Mouse (Mus musculus) kidney, adult 2 months (tissue): ENCODE measurements around the gene Apoh. TPM values are rescaled to one million over a fixed set of nuclear protein-coding genes. Genes with fewer than 3 reads are reported as not detected.
A peak's percentile ranks its signal among the peaks of the same experiment; 100 is the strongest.

Experiments
- DNase-seq: peaks from one replicate; pipeline ENCODE4 v3.0.0; 2021
- H3K27ac ChIP-seq: fragments of 200-500 bp; 2 replicates; pipeline ENCODE4 v1.5.1; 2012; ENCODE audit warnings: low read depth, low read length, control low read depth, inconsistent platforms; ENCODE audit not compliant: insufficient read depth
- H3K27me3 ChIP-seq: fragments of 200-500 bp; replicated peaks from 2 replicates; pipeline ENCODE4 v1.6.1; 2012; ENCODE audit warnings: mild to moderate bottlenecking, moderate library complexity, low read length, inconsistent platforms; ENCODE audit not compliant: control insufficient read depth, insufficient read depth
- H3K36me3 ChIP-seq: fragments of 200-500 bp; 2 replicates; pipeline ENCODE4 v1.6.1; 2012; ENCODE audit warnings: mild to moderate bottlenecking, moderate library complexity, low read length, inconsistent platforms; ENCODE audit not compliant: control insufficient read depth, insufficient read depth
- H3K4me1 ChIP-seq: fragments of 200-500 bp; 2 replicates; pipeline ENCODE4 v1.6.1; 2011; ENCODE audit warnings: low read length; ENCODE audit not compliant: control insufficient read depth, insufficient read depth
- H3K4me3 ChIP-seq: fragments of 200-500 bp; 2 replicates; pipeline ENCODE4 v1.5.1; 2011; ENCODE audit warnings: mild to moderate bottlenecking, low read depth, low read length, control low read depth; ENCODE audit not compliant: insufficient read depth
- CTCF ChIP-seq: fragments of 200-500 bp; conservative IDR thresholded peaks from 2 replicates; pipeline ENCODE4 v1.5.1; 2011; ENCODE audit warnings: low read depth, mild to moderate bottlenecking, control low read depth, low read length, moderate library complexity, mixed read lengths; ENCODE audit not compliant: insufficient read depth, insufficient read length
- POLR2A ChIP-seq: fragments of 200-500 bp; IDR thresholded peaks from one replicate; pipeline ENCODE4 v1.6.1; 2011; ENCODE audit warnings: low read depth, low read length, control low read depth
- WGBS: fragments of 180-500 bp; shearing (Covaris S2); methylation state at CpG from one replicate; pipeline ENCODE4 v1.1.7; 2018; 5-methylcytosine and 5-hydroxymethylcytosine counted together
- polyA plus RNA-seq: library from polyadenylated mRNA; depleted of rRNA; stranded (reverse); fragments of >200 nt; gene quantifications from 2 replicates; pipeline ENCODE4 v1.2.3, GENCODE M21; 2012; rRNA removed

The Apoh gene
- 0.12 TPM in 1 of 2 replicates, not detected in the other for polyA plus RNA-seq

DNA sequence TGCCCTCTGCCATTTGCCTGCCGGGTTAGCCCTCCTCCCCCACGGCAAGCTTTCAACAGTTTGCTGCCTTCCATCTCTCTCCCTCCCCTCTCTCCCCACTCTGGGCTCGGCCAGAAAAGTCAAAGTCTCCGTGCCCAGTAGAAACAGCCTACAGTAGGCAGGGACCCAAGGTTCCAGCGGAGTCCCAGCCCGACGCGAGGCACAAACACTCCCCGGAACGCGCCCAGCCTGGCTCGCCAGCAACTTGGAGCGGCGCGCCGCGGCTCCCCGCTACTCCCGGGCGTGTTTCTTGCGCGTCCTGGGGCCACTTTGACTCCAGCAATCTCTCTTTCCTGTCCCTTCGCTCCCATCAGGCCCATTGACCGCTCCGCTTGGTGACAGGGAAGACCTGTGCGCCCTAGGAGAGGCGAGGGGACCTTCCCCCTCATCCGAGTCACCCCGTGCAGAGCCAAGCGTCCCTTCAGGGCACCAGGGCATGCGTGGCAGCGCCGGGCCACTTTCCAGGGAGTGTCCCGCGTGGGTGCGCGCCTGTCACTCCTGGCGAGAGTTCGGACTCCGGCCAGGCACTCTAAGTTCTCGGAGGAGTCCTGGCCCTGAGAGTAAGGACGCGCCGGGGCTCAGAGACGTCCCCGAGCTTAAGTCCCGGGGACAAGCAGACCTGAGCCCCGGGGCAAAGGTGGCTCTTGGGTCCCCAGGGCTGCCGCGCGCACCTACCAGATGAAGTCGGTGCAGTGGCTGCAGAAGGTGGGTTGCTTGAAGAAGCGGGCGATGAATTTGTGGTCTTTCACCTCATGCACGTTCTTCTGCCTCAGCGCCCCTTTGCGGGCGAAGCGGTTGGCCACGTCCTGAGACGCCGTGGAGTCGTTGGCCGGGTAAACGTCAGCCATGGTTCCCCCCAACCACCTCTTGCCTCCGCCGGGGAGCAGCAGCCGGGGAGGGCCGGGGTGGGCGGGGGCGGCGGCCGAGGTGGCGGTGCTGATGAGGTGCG is at the start of gene Apoh:
TSS of gene Apoh (plus strand) at position 574 of the 988 bp plus-strand sequence.
- H3K4me3 ChIP-seq, result peak within 1 kb of the TSS; percentile 64
- WGBS, result under 1% methylated on average over 75 of the region's 75 CpGs
- TF ChIP-seq POLR2A, result no peak
- no peak for TF ChIP-seq CTCF
- no peaks in the 10 kb centered on the region for H3K36me3 ChIP-seq
- no peaks in the 10 kb centered on the region for H3K27me3 ChIP-seq
- DNase-seq, result peak; percentile 70
- H3K4me1 ChIP-seq, result no peaks in the 10 kb centered on the region; the same call in 1 of the 2 replicates
- no peak within 1 kb of the TSS for H3K27ac ChIP-seq

DNA sequence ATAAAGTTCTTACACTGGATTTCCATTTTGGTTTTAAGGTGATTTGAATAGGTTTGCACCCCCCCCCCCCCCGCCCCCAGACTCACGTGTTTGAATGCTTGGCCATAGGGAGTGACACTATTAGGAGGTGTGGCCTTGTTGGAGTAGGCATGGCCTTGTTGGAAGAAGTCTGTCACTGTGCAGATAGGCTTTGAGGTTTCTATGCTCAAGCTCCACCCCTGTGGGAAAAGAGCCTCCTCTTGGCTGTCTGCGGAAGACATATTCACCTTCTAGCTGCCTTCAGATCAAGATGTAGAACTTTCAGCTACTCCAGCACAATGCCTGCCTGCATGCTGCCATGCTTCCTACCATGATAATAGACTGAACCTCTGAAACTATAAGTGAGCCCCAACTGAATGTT is 49.3 kb upstream of the Apoh start:
- no peak for TF ChIP-seq CTCF
- TF ChIP-seq POLR2A, result no peak
- H3K4me1 ChIP-seq, result no peaks in the 10 kb centered on the region; the same call in 1 of the 2 replicates
- no peak overlapping the region for H3K4me3 ChIP-seq
- H3K36me3 ChIP-seq, result no peaks in the 10 kb centered on the region
- no peak for DNase-seq
- no peak overlapping the region for H3K27ac ChIP-seq
- no peaks in the 10 kb centered on the region for H3K27me3 ChIP-seq
- WGBS, result 81% methylated on average over 3 of the region's 3 CpGs

DNA sequence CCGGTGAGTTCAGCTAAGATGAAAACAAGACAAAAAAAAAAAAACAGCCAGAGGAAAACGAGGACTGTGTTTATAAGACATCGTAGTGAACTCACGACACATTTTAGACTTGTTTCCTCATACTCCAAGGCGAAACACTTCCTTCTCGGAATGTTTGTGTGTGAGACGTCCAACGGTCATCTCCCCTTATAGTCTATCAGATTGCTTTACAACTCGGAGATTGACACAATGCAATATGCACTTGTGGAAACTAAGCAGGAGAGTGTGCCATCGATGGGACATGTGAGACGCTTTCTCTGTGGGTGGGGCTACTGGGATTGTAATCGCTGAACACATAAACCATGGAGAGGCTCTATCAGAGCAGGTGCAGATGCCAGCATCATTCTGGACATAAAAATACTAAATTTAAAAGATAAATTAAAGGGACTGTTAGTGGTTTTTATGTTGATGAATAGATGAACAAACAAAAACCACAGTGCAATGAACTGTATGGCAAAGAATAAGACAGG is 48.8 kb upstream of the Apoh start:
- Histone ChIP-seq H3K27me3 (no peaks in the 10 kb centered on the region), H3K36me3 (no peaks in the 10 kb centered on the region), H3K4me1 (no peaks in the 10 kb centered on the region; the same call in 1 of the 2 replicates), H3K27ac (no peak overlapping the region), H3K4me3 (no peak overlapping the region)
- TF ChIP-seq CTCF (no peak), POLR2A (no peak)
- 89% methylated on average over 12 of the region's 12 CpGs for WGBS
- DNase-seq, result no peak

DNA sequence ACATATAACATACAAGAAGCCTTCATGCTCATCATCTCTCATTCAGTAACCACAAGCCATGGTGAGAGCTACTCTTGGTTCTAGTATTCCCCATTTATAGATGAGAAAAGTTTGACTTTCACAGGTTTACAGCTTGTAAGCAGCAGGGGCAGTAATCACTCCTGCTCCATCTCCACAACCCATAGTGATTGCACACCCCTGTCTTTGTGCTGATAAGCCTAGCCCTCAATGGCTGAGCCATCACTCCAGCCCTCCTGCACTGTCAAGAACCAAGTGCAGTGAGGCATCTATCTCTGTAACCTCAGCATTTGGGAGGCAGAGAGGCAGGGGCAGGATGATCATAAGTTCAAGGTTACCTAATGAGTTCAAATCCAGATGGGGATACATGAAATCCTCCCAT is 47.8 kb upstream of the Apoh start:
- H3K27me3 ChIP-seq, result no peaks in the 10 kb centered on the region
- H3K27ac ChIP-seq, result no peak overlapping the region
- TF ChIP-seq CTCF (no peak), POLR2A (no peak)
- H3K4me1 ChIP-seq, result no peaks in the 10 kb centered on the region; the same call in 1 of the 2 replicates
- no peak overlapping the region for H3K4me3 ChIP-seq
- H3K36me3 ChIP-seq, result no peaks in the 10 kb centered on the region
- DNase-seq, result no peak

DNA sequence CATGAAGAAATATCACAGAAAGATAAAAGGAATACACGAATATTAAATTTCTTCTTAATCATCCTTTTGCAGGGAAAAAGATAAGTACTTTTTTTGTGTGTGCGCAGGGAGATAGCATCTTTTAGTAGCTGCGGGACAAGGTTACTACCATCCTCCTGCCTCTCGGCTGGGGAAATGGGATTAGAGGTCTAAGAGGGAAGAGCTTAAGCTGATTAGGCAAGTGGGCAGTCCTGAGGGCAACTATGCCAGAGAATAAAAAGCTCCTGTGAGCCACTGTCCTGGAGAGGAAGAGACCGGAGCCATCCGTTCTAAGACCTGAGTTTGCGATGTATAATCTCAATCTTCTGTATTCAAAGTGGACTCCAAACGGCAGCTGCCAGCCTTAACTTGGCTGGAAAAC is 45.2 kb upstream of the Apoh start:
- H3K27ac ChIP-seq, result no peak overlapping the region
- no peaks in the 10 kb centered on the region for H3K27me3 ChIP-seq
- WGBS, result 88% methylated on average over 8 of the region's 8 CpGs

DNA sequence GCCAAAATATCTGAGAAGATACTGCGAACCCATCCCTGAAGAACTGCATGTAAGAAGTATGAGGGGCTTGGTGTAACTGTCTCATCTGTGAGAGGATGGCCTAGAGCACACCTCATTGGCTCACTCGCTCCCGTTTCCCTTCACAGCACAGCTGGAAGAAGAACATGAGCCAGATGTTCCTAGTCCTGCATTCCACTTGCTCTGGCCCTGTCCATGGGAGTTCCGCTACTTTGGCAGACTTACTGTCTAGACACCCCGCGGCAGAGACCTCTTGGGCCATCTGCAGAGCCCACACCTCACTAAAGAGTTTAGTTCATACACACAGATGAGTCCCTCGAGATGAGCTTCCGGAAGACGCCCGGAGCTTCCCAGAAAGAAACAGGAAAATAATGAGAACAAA is 43.2 kb upstream of the Apoh start:
- TF ChIP-seq POLR2A (no peak), CTCF (no peak)
- WGBS, result 84% methylated on average over 10 of the region's 10 CpGs
- Histone ChIP-seq H3K4me3 (no peak overlapping the region), H3K36me3 (no peaks in the 10 kb centered on the region), H3K27me3 (no peaks in the 10 kb centered on the region), H3K4me1 (no peaks in the 10 kb centered on the region), H3K27ac (no peak overlapping the region)
- no peak for DNase-seq

More for the DNA sequence above, 45.2 kb upstream of the Apoh start:
- DNase-seq, result no peak
- Histone ChIP-seq H3K36me3 (no peaks in the 10 kb centered on the region), H3K4me1 (no peaks in the 10 kb centered on the region), H3K4me3 (no peak overlapping the region)
- TF ChIP-seq CTCF (no peak), POLR2A (no peak)

DNA sequence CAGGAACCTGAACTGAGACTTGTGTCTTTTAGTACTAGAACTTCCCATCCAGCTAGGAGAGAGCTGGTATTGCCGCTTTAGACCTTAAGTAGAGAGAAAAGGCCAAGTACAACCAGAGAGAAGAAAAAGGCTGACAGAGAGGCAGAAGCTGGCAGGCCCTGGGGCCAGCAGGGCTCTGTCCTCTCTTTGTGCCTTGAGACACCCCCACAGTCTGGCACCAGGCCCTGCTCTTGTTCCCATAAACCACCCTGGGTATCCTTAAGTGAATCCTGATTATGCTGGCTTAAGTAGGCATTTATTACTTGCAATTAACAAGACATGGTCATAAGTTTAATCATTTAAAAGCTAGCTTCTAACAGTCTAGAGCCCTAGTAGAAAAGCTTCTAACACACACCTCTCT is 42.7 kb upstream of the Apoh start:
- H3K27me3 ChIP-seq, result no peaks in the 10 kb centered on the region
- TF ChIP-seq POLR2A, result no peak
- TF ChIP-seq CTCF, result no peak
- 93% methylated on average over 1 of the region's 1 CpGs for WGBS
- no peak overlapping the region for H3K4me3 ChIP-seq
- no peaks in the 10 kb centered on the region for H3K36me3 ChIP-seq
- DNase-seq, result no peak
- H3K27ac ChIP-seq, result no peak overlapping the region
- H3K4me1 ChIP-seq, result no peaks in the 10 kb centered on the region
